Mouse (Mus musculus): ENCODE measurements around the gene Bpifb6. TPM values are rescaled to one million over a fixed set of nuclear protein-coding genes. Genes with fewer than 3 reads are reported as not detected.

Gene Bpifb6
- polyA plus RNA-seq, 1 experiment from 2014 or later: not detected

Other genes with a start within 250 kb of the Bpifb6 start
- not detected in 2 replicates for gene Dnmt3c, start 203.7 kb upstream of the Bpifb6 start, polyA plus RNA-seq (2016; fragmentation: Nextera tagmentation; extraction: Ambion mirVana)
- 306 and 312 TPM in 2 replicates for gene Mapre1, start 159.1 kb upstream of the Bpifb6 start, polyA plus RNA-seq (2016; fragmentation: Nextera tagmentation; extraction: Ambion mirVana)
- 0.14 TPM in 1 of 2 replicates, not detected in the other for gene Efcab8, start 120.5 kb upstream of the Bpifb6 start, polyA plus RNA-seq (2016; fragmentation: Nextera tagmentation; extraction: Ambion mirVana)
- gene Sun5, start 29.3 kb upstream of the Bpifb6 start, polyA plus RNA-seq (2016; fragmentation: Nextera tagmentation; extraction: Ambion mirVana): not detected in 2 replicates
- gene Bpifb2, start 25.3 kb upstream of the Bpifb6 start, polyA plus RNA-seq (2016; fragmentation: Nextera tagmentation; extraction: Ambion mirVana): not detected in 2 replicates
- gene Bpifb3, start 17.8 kb downstream of the Bpifb6 start, polyA plus RNA-seq (2016; fragmentation: Nextera tagmentation; extraction: Ambion mirVana): not detected in 2 replicates
- 0.10 and 0.16 TPM in 2 replicates for gene Bpifb4, start 37.8 kb downstream of the Bpifb6 start, polyA plus RNA-seq (2016; fragmentation: Nextera tagmentation; extraction: Ambion mirVana)
- not detected in 2 replicates for gene Bpifa6, start 74.6 kb downstream of the Bpifb6 start, polyA plus RNA-seq (2016; fragmentation: Nextera tagmentation; extraction: Ambion mirVana)
- gene Bpifa2, start 107.9 kb downstream of the Bpifb6 start, polyA plus RNA-seq (2016; fragmentation: Nextera tagmentation; extraction: Ambion mirVana): not detected in 2 replicates
- gene Bpifa3, start 229.9 kb downstream of the Bpifb6 start, polyA plus RNA-seq (2016; fragmentation: Nextera tagmentation; extraction: Ambion mirVana): not detected in 2 replicates
- gene Bpifa1, start 242.5 kb downstream of the Bpifb6 start, polyA plus RNA-seq (2016; fragmentation: Nextera tagmentation; extraction: Ambion mirVana): not detected in 2 replicates